14 mouse cellular contexts compared by ENCODE assay signal in genomic region chr10:122859642-122859997, GRCm38 (mm10).
DNase-seq lines count a peak whose midpoint lies in the region; ATAC-seq and TF ChIP-seq lines count a peak whose summit lies in the region.
"Had no signal": no experiment of that assay in that cellular context is flagged by ENCODE, and none has a peak within 500 bp of the region (broad histone marks: within the 10 kb centered on the region; RNA-seq: fewer than 3 reads in every experiment).

No protein-coding gene starts in this region.

- DNase-seq in forebrain, embryonic 10.5 days (ENCODE audit: extremely low spot score, low spot score) = no peak
- DNase-seq in heart, postnatal 4 days = peak; percentile 17
- no peak for DNase-seq in heart, postnatal 25 days (ENCODE audit: low spot score)
- DNase-seq in left cerebral cortex, adult 2 months (ENCODE audit: extremely low spot score in 1 of 2, low spot score in 2 of 2) = no peak
- no peak for DNase-seq in left cerebral cortex, adult 11 months (ENCODE audit: low spot score)
- no peak for DNase-seq in neural tube, embryonic 10.5 days (ENCODE audit: extremely low spot score, low spot score)
- DNase-seq: adrenal gland, adult 2 months; cerebellum, adult 9-11 months; gastrocnemius, adult 2 months; right cerebral cortex, adult 18-20 months; thymus, postnatal 14 days had no signal

- no peaks in the 10 kb centered on the region for H3K27me3 ChIP-seq in forebrain, embryonic 10.5 days (ENCODE audit: poor library complexity, severe bottlenecking)
- H3K27me3 ChIP-seq in forebrain, embryonic 13.5 days = no peaks in the 10 kb centered on the region
- H3K27me3 ChIP-seq in neural tube, embryonic 13.5 days = no peaks in the 10 kb centered on the region

- no peak overlapping the region for H3K4me3 ChIP-seq in forebrain, embryonic 10.5 days
- H3K4me3 ChIP-seq in forebrain, embryonic 13.5 days = no peak overlapping the region
- no peak overlapping the region for H3K4me3 ChIP-seq in left cerebral cortex, adult 2 months
- H3K4me3 ChIP-seq in neural tube, embryonic 13.5 days = no peak overlapping the region
- H3K4me3 ChIP-seq: gastrocnemius, adult 2 months had no signal

- 68% methylated on average over 8 of the region's 8 CpGs for WGBS in forebrain, embryonic 10.5 days
- 71% methylated on average over 8 of the region's 8 CpGs for WGBS in forebrain, embryonic 13.5 days
- 76% methylated on average over 8 of the region's 8 CpGs for WGBS in neural tube, embryonic 13.5 days

- no peak overlapping the region for H3K4me2 ChIP-seq in forebrain, embryonic 13.5 days
- no peak overlapping the region for H3K4me2 ChIP-seq in neural tube, embryonic 13.5 days

- no peak for ATAC-seq in forebrain, embryonic 13.5 days
- no peak for ATAC-seq in neural tube, embryonic 13.5 days (ENCODE audit: low read depth)

- H3K36me3 ChIP-seq in forebrain, embryonic 10.5 days (replicated peaks) = no peaks in the 10 kb centered on the region
- H3K36me3 ChIP-seq in forebrain, embryonic 13.5 days (ENCODE audit: poor library complexity, severe bottlenecking) = no peaks in the 10 kb centered on the region
- no peaks in the 10 kb centered on the region for H3K36me3 ChIP-seq in neural tube, embryonic 13.5 days

- peaks cover 8% of the 10 kb centered on the region; the same call in 1 of the 2 replicates for H3K9me3 ChIP-seq in forebrain, embryonic 10.5 days
- no peaks in the 10 kb centered on the region for H3K9me3 ChIP-seq in forebrain, embryonic 13.5 days (replicated peaks)
- H3K9me3 ChIP-seq in neural tube, embryonic 13.5 days = no peaks in the 10 kb centered on the region

- H3K4me1 ChIP-seq in forebrain, embryonic 10.5 days = peaks cover 25% of the 10 kb centered on the region
- H3K4me1 ChIP-seq in forebrain, embryonic 13.5 days = peaks cover 12% of the 10 kb centered on the region; the same call in 1 of the 2 replicates
- H3K4me1 ChIP-seq in neural tube, embryonic 13.5 days (replicated peaks) = peaks cover 29% of the 10 kb centered on the region

- no peak overlapping the region for H3K9ac ChIP-seq in forebrain, embryonic 13.5 days
- H3K9ac ChIP-seq in neural tube, embryonic 13.5 days = no peak overlapping the region
- H3K9ac ChIP-seq: liver, embryonic 14.5 days had no signal

- 0 out of 2 replicates have a peak overlapping the region, but pooled peaks have one; percentile 60 for H3K27ac ChIP-seq in forebrain, embryonic 10.5 days
- H3K27ac ChIP-seq in forebrain, embryonic 13.5 days = no peak overlapping the region
- peak overlapping the region; percentile 32 for H3K27ac ChIP-seq in left cerebral cortex, adult 2 months
- 0 out of 2 replicates have a peak overlapping the region, but pooled peaks have one; percentile 2 for H3K27ac ChIP-seq in neural tube, embryonic 13.5 days (replicated peaks)
- H3K27ac ChIP-seq: gastrocnemius, adult 2 months; liver, embryonic 14.5 days had no signal

- no peak for TF ChIP-seq CTCF in left cerebral cortex, adult 2 months (IDR thresholded peaks at IDR 0.05)

- intact Hi-C loops in heart, postnatal 25 days (cut with DNase I) = loop anchor here (5.0 kb wide), 1 partner anchor 33 kb away; no protein-coding TSS in a partner anchor
- intact Hi-C loops in left cerebral cortex, adult 2 months (cut with DNase I) = no loop called here
